Comparison of ENCODE assay signal across 8 mouse cellular contexts in the genomic region with DNA sequence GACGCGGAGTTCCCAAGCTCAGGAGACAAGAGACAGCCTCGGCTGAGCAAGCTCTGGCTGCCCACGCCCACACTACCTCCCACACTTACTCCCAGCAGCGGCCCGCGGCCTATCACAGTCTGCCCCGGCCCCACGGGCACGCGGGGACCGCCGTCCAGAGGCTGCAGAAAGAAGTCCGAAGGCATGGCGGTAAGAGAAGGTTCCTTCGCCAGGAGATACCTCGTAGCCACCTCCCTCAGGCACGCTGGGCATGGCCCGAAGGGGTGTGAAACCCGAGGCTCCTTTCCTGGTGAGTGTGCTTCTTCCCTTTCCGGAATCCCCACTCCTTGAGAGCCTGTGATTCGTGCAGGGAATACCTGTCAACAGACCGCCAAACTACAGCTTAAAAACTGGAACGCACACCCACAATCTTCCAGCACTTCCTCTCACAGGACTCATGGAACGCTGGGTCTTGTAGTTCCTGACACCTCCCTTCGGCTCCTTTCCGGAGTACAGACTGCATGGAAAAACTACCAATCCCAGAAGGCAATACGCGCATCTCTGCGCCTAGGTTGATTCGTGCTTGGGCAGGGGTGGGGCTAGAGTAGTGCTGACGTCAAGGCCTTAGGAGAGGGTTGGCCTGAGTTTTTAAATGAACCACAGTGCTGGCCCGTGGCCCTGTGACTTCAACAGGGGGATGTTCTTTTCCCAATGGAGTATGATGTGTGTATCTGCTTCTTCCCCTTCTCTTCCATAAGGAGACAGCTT. TPM values are rescaled to one million over a fixed set of nuclear protein-coding genes. Genes with fewer than 3 reads are reported as not detected.
DNase-seq lines count a peak whose midpoint lies in the region; ATAC-seq lines count a peak whose summit lies in the region.

A gene (minus strand): TSS at position 423 of the 747 bp plus-strand sequence.

- DNase-seq in adipocyte (ENCODE audit: low spot score): peak; percentile 100
- peak; percentile 99 for DNase-seq in embryo, embryonic 10 days (ENCODE audit: low spot score)
- peak; percentile 74 for DNase-seq in gastrocnemius, postnatal 10 days
- peak; percentile 97 for DNase-seq in induced T-regulatory cell, adult 2 months (ENCODE audit: low read depth)
- peak; percentile 94 to 95 for DNase-seq in left cerebral cortex, adult 9 months (ENCODE audit: low spot score in 2 of 2)
- DNase-seq in right cerebral cortex, postnatal 14 days: peak; percentile 77
- DNase-seq in urinary bladder, postnatal 36 days (ENCODE audit: low spot score in 2 of 2): peak; percentile 79 to 88

- ATAC-seq in megakaryocyte progenitor cell, adult 5-6 weeks (replicated peaks; ENCODE audit: poor library complexity): peak; percentile 94

RNA-seq across cellular contexts. Expression of the gene that starts here (rescaled TPM):
- total RNA-seq in gastrocnemius, postnatal 10 days (2021): 1 to 10 TPM; 3.2 to 3.9 TPM
- total RNA-seq in megakaryocyte progenitor cell, adult 5-6 weeks (2015): 12.4 and 17.0 TPM in 2 replicates
- 24.1 and 25.7 TPM in 2 replicates for total RNA-seq in megakaryocyte progenitor cell, adult 5-6 weeks (2017)

Comparison
In these comparisons a context has a peak if more than half of its experiments do, and no peak if none do; other contexts are left out.
1. Peak in every context shown above with its lines: DNase-seq and ATAC-seq.